Mouse (Mus musculus) hindbrain, embryonic 14.5 days (tissue): ENCODE results near the gene Ttyh3. TPM values are rescaled to one million over a fixed set of nuclear protein-coding genes. Genes with fewer than 3 reads are reported as not detected.

ENCODE experiments used
- ATAC-seq: fragments of 200-750 bp; cut with Nextera tagmentation; 2 replicates; pipeline ENCODE4 v1.8.0; 2017; ENCODE audit warnings: moderate number of reproducible peaks, mild to moderate bottlenecking, moderate TSS enrichment, moderate library complexity; ENCODE audit not compliant: low FRiP score
- DNase-seq: peaks from one replicate; pipeline ENCODE4 v3.0.0-alpha.2; 2015; ENCODE audit warnings: low spot score
- H3K27ac ChIP-seq: fragments of 300-500 bp; sonication (generic); 2 replicates; pipeline ENCODE4 v1.5.1; 2014; ENCODE audit warnings: mild to moderate bottlenecking, moderate library complexity
- H3K27me3 ChIP-seq: fragments of 300-500 bp; sonication (generic); 2 replicates; pipeline ENCODE4 v1.6.1; 2014; ENCODE audit warnings: mild to moderate bottlenecking, low read length, mixed read lengths; ENCODE audit not compliant: control insufficient read depth, insufficient read depth
- H3K36me3 ChIP-seq: fragments of 300-500 bp; sonication (generic); replicated peaks from 2 replicates; pipeline ENCODE4 v1.6.1; 2014; ENCODE audit not compliant: control insufficient read depth, insufficient read depth
- H3K4me1 ChIP-seq: fragments of 300-500 bp; sonication (generic); replicated peaks from 2 replicates; pipeline ENCODE4 v1.6.1; 2014; ENCODE audit warnings: antibody characterized with exemption, low read length, mixed read lengths; ENCODE audit not compliant: control insufficient read depth, insufficient read depth
- H3K4me2 ChIP-seq: fragments of 300-500 bp; sonication (generic); replicated peaks from 2 replicates; pipeline ENCODE4 v1.6.1; 2014; ENCODE audit warnings: mild to moderate bottlenecking, moderate library complexity
- H3K4me3 ChIP-seq: fragments of 300-500 bp; sonication (generic); replicated peaks from 2 replicates; pipeline ENCODE4 v1.5.1; 2014; ENCODE audit warnings: mild to moderate bottlenecking, low read length
- H3K9ac ChIP-seq: fragments of 300-500 bp; sonication (generic); 2 replicates; pipeline ENCODE4 v1.6.1; 2014
- H3K9me3 ChIP-seq: fragments of 300-500 bp; sonication (generic); 2 replicates; pipeline ENCODE4 v1.6.1; 2016; ENCODE audit warnings: low read length; ENCODE audit not compliant: control insufficient read depth
- WGBS: fragments of 180-500 bp; shearing (Covaris S2); extraction: QIAGEN DNeasy Blood & Tissue Kit; methylation state at CpG from one replicate; pipeline ENCODE4 v1.1.7; 2014; 5-methylcytosine and 5-hydroxymethylcytosine counted together
- polyA plus RNA-seq: library from polyadenylated mRNA; unstranded; fragments of >200 nt; fragmentation: Nextera tagmentation; extraction: Ambion mirVana; gene quantifications from 2 replicates; pipeline ENCODE4 v1.2.1, GENCODE M21; 2014

The Ttyh3 gene
- polyA plus RNA-seq, 1 experiment from 2014 or later, result 95.0 TPM

DNA sequence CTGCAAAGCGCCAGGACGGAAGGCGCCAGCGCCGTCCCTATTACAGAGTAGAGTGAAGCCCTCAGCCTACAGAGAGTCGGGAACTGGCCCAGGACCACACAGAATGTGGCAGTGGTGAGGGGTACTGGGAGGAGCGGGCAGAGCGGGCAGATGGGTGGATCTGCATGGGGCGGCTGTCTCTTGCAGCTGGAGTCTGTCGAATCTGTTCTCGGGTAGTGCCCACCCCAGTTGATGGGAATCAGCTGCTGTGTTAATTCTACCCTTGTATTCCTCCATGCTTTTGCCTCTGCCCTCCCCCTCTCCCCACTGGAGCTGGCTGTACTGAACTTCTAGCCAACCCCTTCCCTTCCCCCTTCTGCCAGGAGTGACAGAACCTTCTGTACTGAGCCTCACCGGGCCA, 47.1 kb downstream of the Ttyh3 start:
- H3K9me3 ChIP-seq, result no peaks in the 10 kb centered on the region
- ATAC-seq, result no peak; the same call in 1 of the 2 replicates
- no peaks in the 10 kb centered on the region for H3K36me3 ChIP-seq
- DNase-seq, result no peak
- no peak overlapping the region for H3K4me2 ChIP-seq
- WGBS, result 61% methylated on average over 12 of the region's 12 CpGs
- H3K4me1 ChIP-seq, result peaks cover 8% of the 10 kb centered on the region
- peaks cover 6% of the 10 kb centered on the region for H3K27me3 ChIP-seq
- H3K4me3 ChIP-seq, result no peak overlapping the region
- H3K27ac ChIP-seq, result no peak overlapping the region
- no peak overlapping the region for H3K9ac ChIP-seq

DNA sequence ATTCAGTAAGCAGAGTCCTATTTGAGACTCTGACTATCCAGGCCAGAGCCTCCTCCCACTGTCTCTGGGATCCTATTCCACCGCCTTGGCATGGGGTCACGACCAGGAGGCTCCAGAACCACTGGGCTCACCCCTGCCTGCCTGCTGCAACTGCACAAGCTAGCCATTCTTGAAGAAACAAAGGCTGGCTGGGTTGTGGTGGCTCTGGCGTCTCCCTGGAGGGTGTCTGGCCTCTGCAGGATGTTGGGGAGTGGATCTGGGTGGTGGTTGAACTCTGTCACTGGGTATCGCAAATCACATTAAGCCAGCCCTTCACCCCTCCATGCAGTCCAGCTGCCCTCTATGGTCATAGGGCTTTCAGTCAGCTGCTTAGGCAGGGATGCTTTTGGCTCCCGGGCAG, 48.9 kb downstream of the Ttyh3 start:
- Histone ChIP-seq H3K4me2 (no peak overlapping the region), H3K27ac (no peak overlapping the region), H3K4me3 (no peak overlapping the region), H3K9me3 (no peaks in the 10 kb centered on the region), H3K27me3 (no peaks in the 10 kb centered on the region), H3K4me1 (no peaks in the 10 kb centered on the region), H3K9ac (no peak overlapping the region), H3K36me3 (no peaks in the 10 kb centered on the region)
- no peak for DNase-seq
- 61% methylated on average over 5 of the region's 5 CpGs for WGBS
- no peak for ATAC-seq

- Histone ChIP-seq H3K4me2 (no peak overlapping the region), H3K27me3 (no peaks in the 10 kb centered on the region), H3K36me3 (no peaks in the 10 kb centered on the region), H3K9ac (no peak overlapping the region), H3K27ac (no peak overlapping the region), H3K4me1 (no peaks in the 10 kb centered on the region), H3K9me3 (no peaks in the 10 kb centered on the region), H3K4me3 (no peak overlapping the region)
- no peak for DNase-seq
- 92% methylated on average over 4 of the region's 4 CpGs for WGBS
- no peak for ATAC-seq
Measured at GRCm38 (mm10) chr5:140597787-140598186, 51.0 kb downstream of the Ttyh3 start.

GRCm38 (mm10) chr5:140596927-140597588, 51.8 kb downstream of the Ttyh3 start:
- no peak for DNase-seq
- Histone ChIP-seq H3K4me1 (no peaks in the 10 kb centered on the region), H3K9me3 (no peaks in the 10 kb centered on the region), H3K4me2 (no peak overlapping the region), H3K27ac (no peak overlapping the region), H3K9ac (no peak overlapping the region), H3K4me3 (no peak overlapping the region), H3K36me3 (no peaks in the 10 kb centered on the region), H3K27me3 (no peaks in the 10 kb centered on the region)
- WGBS, result 72% methylated on average over 18 of the region's 18 CpGs
- ATAC-seq, result no peak

- Histone ChIP-seq H3K4me2 (no peak overlapping the region), H3K36me3 (no peaks in the 10 kb centered on the region), H3K4me1 (no peaks in the 10 kb centered on the region), H3K9me3 (no peaks in the 10 kb centered on the region), H3K27ac (no peak overlapping the region), H3K9ac (no peak overlapping the region), H3K27me3 (no peaks in the 10 kb centered on the region), H3K4me3 (no peak overlapping the region)
- ATAC-seq (no peak), DNase-seq (no peak)
- 76% methylated on average over 3 of the region's 3 CpGs for WGBS
Measured at GRCm38 (mm10) chr5:140596426-140596825, 52.4 kb downstream of the Ttyh3 start.

DNA sequence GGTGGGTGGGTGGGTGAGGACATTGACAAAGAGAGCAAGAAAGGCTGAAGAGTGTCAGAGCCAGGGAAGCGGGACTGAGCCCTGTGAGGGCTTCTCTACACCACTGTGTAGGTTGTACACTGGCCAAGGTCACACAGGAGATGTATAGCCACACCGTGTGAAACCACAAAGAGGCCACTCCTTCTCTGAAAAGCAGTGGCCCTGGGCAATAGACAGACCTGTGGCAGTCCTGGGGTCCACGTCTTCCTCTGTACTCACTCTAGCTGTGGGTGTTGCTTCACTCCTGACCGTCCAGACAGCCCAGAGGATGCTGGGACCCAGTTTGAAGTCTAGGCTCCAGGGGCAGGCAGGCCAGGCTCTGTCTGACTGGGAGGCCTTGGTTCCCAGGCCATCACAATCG, 54.0 kb downstream of the Ttyh3 start:
- H3K36me3 ChIP-seq, result no peaks in the 10 kb centered on the region
- H3K9ac ChIP-seq, result no peak overlapping the region
- no peak overlapping the region for H3K4me3 ChIP-seq
- ATAC-seq (no peak), DNase-seq (no peak)
- no peak overlapping the region for H3K27ac ChIP-seq
- no peaks in the 10 kb centered on the region for H3K27me3 ChIP-seq
- H3K4me2 ChIP-seq, result no peak overlapping the region
- no peaks in the 10 kb centered on the region for H3K9me3 ChIP-seq
- H3K4me1 ChIP-seq, result no peaks in the 10 kb centered on the region
- 72% methylated on average over 5 of the region's 5 CpGs for WGBS

DNA sequence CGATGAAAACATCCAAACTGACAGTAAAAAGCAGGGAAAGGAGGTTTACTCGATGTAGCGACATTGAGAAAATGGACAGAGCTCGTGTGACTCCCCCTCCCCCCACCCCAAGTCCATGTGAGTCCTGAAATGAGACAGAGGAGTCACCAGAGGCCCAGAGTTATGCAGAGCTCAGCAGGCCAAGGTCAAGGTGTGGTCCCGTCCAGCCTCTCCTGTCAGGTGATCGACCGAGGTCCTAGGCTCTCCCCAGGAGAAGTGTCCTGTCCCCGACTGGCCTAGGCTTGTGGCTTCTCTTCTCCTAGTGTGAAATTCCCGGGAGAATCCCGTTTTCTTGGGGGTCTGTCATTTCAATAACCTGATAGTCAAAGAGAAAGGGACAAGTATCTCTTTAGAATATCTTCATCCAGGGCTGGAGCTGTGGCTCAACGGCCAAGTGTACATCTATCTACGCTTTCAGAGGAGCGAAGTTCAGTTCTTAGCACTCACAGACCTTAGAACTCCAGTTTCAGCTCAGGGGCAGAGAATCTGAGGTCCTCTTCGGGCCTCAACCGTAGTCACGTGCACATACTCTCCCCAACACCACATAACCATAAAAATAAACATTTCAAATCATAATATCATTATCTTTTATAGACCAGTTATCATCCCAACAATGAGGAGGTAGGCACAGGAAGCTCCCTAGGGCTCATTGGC, 59.6 kb downstream of the Ttyh3 start:
- Histone ChIP-seq H3K36me3 (no peaks in the 10 kb centered on the region), H3K27me3 (no peaks in the 10 kb centered on the region), H3K9me3 (no peaks in the 10 kb centered on the region), H3K4me2 (no peak overlapping the region), H3K4me1 (peaks cover 3% of the 10 kb centered on the region; the same call in 1 of the 2 replicates), H3K4me3 (no peak overlapping the region), H3K9ac (no peak overlapping the region), H3K27ac (no peak overlapping the region)
- 94% methylated on average over 16 of the region's 16 CpGs for WGBS
- ATAC-seq (no peak), DNase-seq (no peak)

GRCm38 (mm10) chr5:140583732-140584368, 65.0 kb downstream of the Ttyh3 start:
- no peak overlapping the region for H3K4me3 ChIP-seq
- no peak overlapping the region for H3K4me2 ChIP-seq
- no peaks in the 10 kb centered on the region for H3K27me3 ChIP-seq
- peak overlapping the region; percentile 69 for H3K27ac ChIP-seq
- ATAC-seq (peak; percentile 61), DNase-seq (no peak)
- 6% methylated on average over 6 of the region's 6 CpGs for WGBS
- H3K9ac ChIP-seq, result no peak overlapping the region
- H3K9me3 ChIP-seq, result no peaks in the 10 kb centered on the region
- H3K4me1 ChIP-seq, result peaks cover 39% of the 10 kb centered on the region
- H3K36me3 ChIP-seq, result no peaks in the 10 kb centered on the region

GRCm38 (mm10) chr5:140582995-140583731, 65.7 kb downstream of the Ttyh3 start:
- Histone ChIP-seq H3K9me3 (no peaks in the 10 kb centered on the region), H3K9ac (no peak overlapping the region), H3K4me1 (peaks cover 41% of the 10 kb centered on the region), H3K27ac (peak overlapping the region; percentile 69; the same call in 1 of the 2 replicates), H3K4me3 (no peak overlapping the region), H3K36me3 (no peaks in the 10 kb centered on the region), H3K4me2 (no peak overlapping the region), H3K27me3 (no peaks in the 10 kb centered on the region)
- no peak for ATAC-seq
- no peak for DNase-seq
- WGBS, result 13% methylated on average over 8 of the region's 8 CpGs
